Mouse (Mus musculus) spleen, postnatal 4 days (tissue): Measurements from ENCODE around the gene Hoxa9.

Experiments
- DNase-seq, 2 experiments: peaks; one replicate each; pipeline ENCODE4 v3.0.0; 2022; ENCODE audit warnings: low spot score in 2 of 2

Gene Hoxa9

GRCm38 (mm10) chr6:52244471-52245039, 13.7 kb upstream of the Hoxa9 start:
- no peak for DNase-seq

GRCm38 (mm10) chr6:52243681-52244121, 12.8 kb upstream of the Hoxa9 start:
- no peak for DNase-seq

GRCm38 (mm10) chr6:52242801-52243332, 12.0 kb upstream of the Hoxa9 start:
- DNase-seq: no peak

GRCm38 (mm10) chr6:52241001-52241621, 10.2 kb upstream of the Hoxa9 start:
- no peak for DNase-seq

- peak; percentile 71 to 90 for DNase-seq
Observed at GRCm38 (mm10) chr6:52240389-52241000, 9.6 kb upstream of the Hoxa9 start, which contains the start of gene Hoxa10. TSS of gene Hoxa10 (minus strand) at chr6:52240854.

- DNase-seq: no peak
Observed at GRCm38 (mm10) chr6:52239625-52240388, 8.9 kb upstream of the Hoxa9 start.

- no peak for DNase-seq
Observed at GRCm38 (mm10) chr6:52238976-52239375, 8.1 kb upstream of the Hoxa9 start.

- no peak for DNase-seq
Observed at GRCm38 (mm10) chr6:52238155-52238545, 7.3 kb upstream of the Hoxa9 start.

- no peak for DNase-seq
Observed at GRCm38 (mm10) chr6:52237346-52238154, 6.7 kb upstream of the Hoxa9 start.

- no peak for DNase-seq
Observed at GRCm38 (mm10) chr6:52236806-52237205, 5.9 kb upstream of the Hoxa9 start.

- no peak for DNase-seq
Observed at GRCm38 (mm10) chr6:52235866-52236265, 5.0 kb upstream of the Hoxa9 start.

- DNase-seq: no peak
Observed at GRCm38 (mm10) chr6:52235267-52235666, 4.4 kb upstream of the Hoxa9 start.

- no peak for DNase-seq
Observed at GRCm38 (mm10) chr6:52234428-52235140, 3.7 kb upstream of the Hoxa9 start.

GRCm38 (mm10) chr6:52233546-52234427, 2.9 kb upstream of the Hoxa9 start:
- no peak for DNase-seq

- peak in 1 of 2 experiments; percentile 56 for DNase-seq
Observed at GRCm38 (mm10) chr6:52232984-52233545, 2.2 kb upstream of the Hoxa9 start.

GRCm38 (mm10) chr6:52232568-52232965, 1.7 kb upstream of the Hoxa9 start:
- DNase-seq: no peak

GRCm38 (mm10) chr6:52231885-52232567, 1.1 kb upstream of the Hoxa9 start:
- DNase-seq: no peak

GRCm38 (mm10) chr6:52229558-52230416, 1.1 kb downstream of the Hoxa9 start:
- no peak for DNase-seq
